Mouse (Mus musculus) cerebellum, adult 8-10 months (tissue): ENCODE measurements around the gene Gm5105.

Experiments used
- DNase-seq: peaks from one replicate; pipeline ENCODE4 v3.0.0; 2022

Gene Gm5105

GRCm38 (mm10) chr3:138067288-138067687 is at the start of gene Gm5105:
Gene Gm5105, minus strand, starts transcription at chr3:138067388.
- DNase-seq, result no peak

- DNase-seq, result no peak
Measured at GRCm38 (mm10) chr3:138116871-138117270, 49.7 kb upstream of the Gm5105 start.

GRCm38 (mm10) chr3:138114106-138114505 is 46.9 kb upstream of the Gm5105 start:
- no peak for DNase-seq

- no peak for DNase-seq
Measured at GRCm38 (mm10) chr3:138110910-138111782, 44.0 kb upstream of the Gm5105 start.

GRCm38 (mm10) chr3:138106887-138107286 is 39.7 kb upstream of the Gm5105 start:
- DNase-seq, result no peak

GRCm38 (mm10) chr3:138105056-138105455 is 37.9 kb upstream of the Gm5105 start:
- no peak for DNase-seq

GRCm38 (mm10) chr3:138103690-138104089 is 36.5 kb upstream of the Gm5105 start:
- no peak for DNase-seq

- DNase-seq, result no peak
Measured at GRCm38 (mm10) chr3:138101936-138102335, 34.7 kb upstream of the Gm5105 start.

GRCm38 (mm10) chr3:138097718-138098117 is 30.5 kb upstream of the Gm5105 start:
- DNase-seq, result no peak

- no peak for DNase-seq
Measured at GRCm38 (mm10) chr3:138096263-138097028, 29.3 kb upstream of the Gm5105 start.

- no peak for DNase-seq
Measured at GRCm38 (mm10) chr3:138095718-138096117, 28.5 kb upstream of the Gm5105 start.

- no peak for DNase-seq
Measured at GRCm38 (mm10) chr3:138095301-138095700, 28.1 kb upstream of the Gm5105 start.

GRCm38 (mm10) chr3:138083896-138084295 is 16.7 kb upstream of the Gm5105 start:
- no peak for DNase-seq

- peak; percentile 34 for DNase-seq
Measured at GRCm38 (mm10) chr3:138083073-138083637, 16.0 kb upstream of the Gm5105 start.

- DNase-seq, result no peak
Measured at GRCm38 (mm10) chr3:138078701-138079100, 11.5 kb upstream of the Gm5105 start.

- peak; percentile 57 for DNase-seq
Measured at GRCm38 (mm10) chr3:138077476-138078340, 10.5 kb upstream of the Gm5105 start.

GRCm38 (mm10) chr3:138075209-138075608 is 8.0 kb upstream of the Gm5105 start:
- DNase-seq, result no peak

- DNase-seq, result no peak
Measured at GRCm38 (mm10) chr3:138074214-138074613, 7.0 kb upstream of the Gm5105 start.

- no peak for DNase-seq
Measured at GRCm38 (mm10) chr3:138071476-138072073, 4.4 kb upstream of the Gm5105 start.

- no peak for DNase-seq
Measured at GRCm38 (mm10) chr3:138071004-138071403, 3.8 kb upstream of the Gm5105 start.

- no peak for DNase-seq
Measured at GRCm38 (mm10) chr3:138069756-138070511, 2.7 kb upstream of the Gm5105 start.
